Mouse (Mus musculus) forebrain, postnatal 0 days (tissue): ENCODE measurements around the gene Tuba1a. TPM values are rescaled to one million over a fixed set of nuclear protein-coding genes. Genes with fewer than 3 reads are reported as not detected.

ENCODE experiments used
- ATAC-seq: fragments of 200-750 bp; cut with Nextera tagmentation; 2 replicates; pipeline ENCODE4 v1.8.0; 2017; ENCODE audit warnings: mild to moderate bottlenecking, moderate library complexity
- DNase-seq: peaks from one replicate; pipeline ENCODE4 v3.0.0-alpha.2; 2015
- H3K27ac ChIP-seq: fragments of 300-500 bp; sonication (generic); 2 replicates; pipeline ENCODE4 v1.5.1; 2014; ENCODE audit warnings: low read depth, mild to moderate bottlenecking, antibody characterized with exemption, low read length, moderate library complexity, mixed read lengths
- H3K27me3 ChIP-seq: fragments of 300-500 bp; sonication (generic); 2 replicates; pipeline ENCODE4 v1.6.1; 2014; ENCODE audit warnings: mild to moderate bottlenecking, low read length, mixed read lengths; ENCODE audit not compliant: insufficient read depth
- H3K36me3 ChIP-seq: fragments of 300-500 bp; sonication (generic); 2 replicates; pipeline ENCODE4 v1.6.1; 2014; ENCODE audit warnings: mild to moderate bottlenecking, moderate library complexity; ENCODE audit not compliant: insufficient read depth
- H3K4me1 ChIP-seq: fragments of 300-500 bp; sonication (generic); 2 replicates; pipeline ENCODE4 v1.6.1; 2014; ENCODE audit warnings: antibody characterized with exemption; ENCODE audit not compliant: insufficient read depth
- H3K4me2 ChIP-seq: fragments of 300-500 bp; sonication (generic); 2 replicates; pipeline ENCODE4 v1.6.1; 2014; ENCODE audit warnings: low read depth, mild to moderate bottlenecking, moderate library complexity
- H3K4me3 ChIP-seq: fragments of 300-500 bp; sonication (generic); 2 replicates; pipeline ENCODE4 v1.5.1; 2014; ENCODE audit warnings: low read depth, low read length, mixed read lengths
- H3K9ac ChIP-seq: fragments of 300-500 bp; sonication (generic); 2 replicates; pipeline ENCODE4 v1.6.1; 2014; ENCODE audit warnings: mild to moderate bottlenecking
- H3K9me3 ChIP-seq: fragments of 300-500 bp; sonication (generic); 2 replicates; pipeline ENCODE4 v1.6.1; 2016; ENCODE audit warnings: low read length
- CTCF ChIP-seq: sonication (generic); IDR thresholded peaks from 2 replicates; pipeline ENCODE4 v1.5.1; 2016; ENCODE audit warnings: antibody characterized with exemption, control low read depth, low read depth
- WGBS: fragments of 180-500 bp; shearing (Covaris S2); extraction: QIAGEN DNeasy Blood & Tissue Kit; methylation state at CpG from one replicate; pipeline ENCODE4 v1.1.7; 2014; 5-methylcytosine and 5-hydroxymethylcytosine counted together
- polyA plus RNA-seq: library from polyadenylated mRNA; unstranded; fragments of >200 nt; fragmentation: Nextera tagmentation; extraction: Ambion mirVana; gene quantifications from 2 replicates; pipeline ENCODE4 v1.2.1, GENCODE M21; 2015
- total RNA-seq: library from RNA; depleted of rRNA; stranded (reverse); fragments of >200 nt; gene quantifications from 2 replicates; pipeline ENCODE4 v1.2.3, GENCODE M21; 2014

The Tuba1a gene
- total and polyA plus RNA-seq, 2 experiments from 2014 or later, result 18,258 to 18,820 TPM

DNA sequence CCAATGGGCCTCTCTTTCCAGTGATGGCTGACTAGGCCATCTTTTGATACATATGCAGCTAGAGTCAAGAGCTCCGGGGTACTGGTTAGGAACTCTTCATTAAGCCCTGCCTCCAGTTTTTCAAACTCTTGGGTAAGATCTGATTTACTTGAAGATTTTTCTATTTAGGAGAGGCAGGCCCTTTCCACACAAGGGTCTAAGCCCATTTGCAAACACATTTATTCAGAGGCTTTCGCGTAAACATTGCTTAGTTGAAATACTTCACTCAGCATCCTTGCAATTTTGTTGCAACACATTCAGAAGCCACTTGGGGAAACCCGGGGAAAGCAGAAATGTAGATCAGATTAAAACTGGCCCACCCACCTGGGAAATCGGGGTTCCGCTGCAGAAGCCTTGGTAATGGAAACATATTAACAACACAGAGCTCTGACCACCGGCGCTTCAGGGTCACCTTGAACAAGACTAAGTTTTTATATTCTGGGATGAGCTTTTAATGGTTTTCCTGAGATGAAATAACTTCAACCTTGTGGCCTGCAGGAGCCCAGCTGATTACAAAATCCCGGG is 41.5 kb upstream of the Tuba1a start:
- H3K4me3 ChIP-seq, result no peak overlapping the region
- H3K36me3 ChIP-seq, result no peaks in the 10 kb centered on the region

DNA sequence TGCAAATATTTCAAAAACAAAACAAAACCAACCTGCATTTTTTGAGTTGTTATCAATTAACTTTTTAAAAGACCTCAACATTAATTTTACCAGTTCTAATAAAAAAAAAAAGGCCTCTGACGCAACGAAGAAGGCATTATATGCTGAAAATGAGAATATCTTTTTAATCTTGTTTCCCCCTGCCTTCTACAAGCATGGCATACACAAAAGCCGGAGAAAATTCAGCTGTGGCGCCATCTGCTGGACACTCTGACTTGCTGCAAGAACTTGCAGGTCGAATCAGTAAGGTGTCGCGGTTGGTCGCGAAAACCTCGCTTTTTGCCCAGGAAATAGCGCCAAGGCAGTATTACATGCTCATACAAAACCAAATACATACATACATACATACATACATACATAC is 40.4 kb upstream of the Tuba1a start:
- WGBS, result 1% methylated on average over 11 of the region's 11 CpGs

More for the DNA sequence above, 41.5 kb upstream of the Tuba1a start:
- ATAC-seq, result no peak
- H3K9me3 ChIP-seq, result no peaks in the 10 kb centered on the region
- H3K27me3 ChIP-seq, result no peaks in the 10 kb centered on the region
- 81% methylated on average over 9 of the region's 9 CpGs for WGBS
- H3K9ac ChIP-seq, result no peak overlapping the region
- peaks cover 24% of the 10 kb centered on the region for H3K4me1 ChIP-seq
- no peak for TF ChIP-seq CTCF
- no peak overlapping the region for H3K4me2 ChIP-seq
- DNase-seq, result no peak
- H3K27ac ChIP-seq, result no peak overlapping the region

DNA sequence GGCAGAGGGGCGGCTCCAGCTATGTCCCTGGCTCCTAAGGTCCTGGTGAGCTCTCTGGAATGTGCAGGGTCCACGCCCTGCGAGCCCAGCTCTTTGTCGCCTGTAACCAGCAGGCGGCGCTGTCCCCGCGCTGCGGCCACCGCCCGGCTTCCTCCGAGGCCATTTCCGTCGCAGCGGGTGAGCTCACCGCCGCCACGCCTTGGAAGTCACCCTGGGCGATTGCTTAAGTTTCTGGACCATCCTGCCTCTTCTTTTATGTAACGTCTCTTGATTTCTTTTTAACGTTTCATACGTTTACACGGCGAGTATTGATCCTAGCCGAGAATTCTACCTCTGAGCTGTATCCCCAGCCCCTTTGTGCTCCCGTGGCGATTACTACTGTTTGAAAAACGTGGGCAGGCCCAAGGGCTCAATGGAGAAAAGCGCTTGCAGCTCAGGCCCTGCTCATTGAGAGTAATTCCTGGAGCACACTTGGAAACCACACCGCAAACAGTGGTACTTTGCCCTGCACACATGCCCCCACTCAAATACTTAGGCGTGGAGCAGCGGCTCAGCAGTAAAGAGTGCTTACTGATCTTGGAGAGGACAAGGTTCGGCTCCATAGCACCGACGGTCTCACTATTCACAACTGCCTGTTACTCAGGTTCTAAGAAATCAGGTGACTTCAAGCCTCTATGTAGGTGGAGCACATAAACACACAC is 39.7 kb upstream of the Tuba1a start:
- H3K9me3 ChIP-seq, result no peaks in the 10 kb centered on the region
- ATAC-seq, result peak; percentile 84
- H3K27ac ChIP-seq, result peak overlapping the region; percentile 98
- H3K9ac ChIP-seq, result peak overlapping the region; percentile 75
- H3K36me3 ChIP-seq, result no peaks in the 10 kb centered on the region
- TF ChIP-seq CTCF, result peak; percentile 98
- H3K4me3 ChIP-seq, result peak overlapping the region; percentile 39
- DNase-seq, result peak; percentile 95
- H3K4me1 ChIP-seq, result peaks cover 35% of the 10 kb centered on the region
- WGBS, result 1% methylated on average over 35 of the region's 35 CpGs
- H3K27me3 ChIP-seq, result no peaks in the 10 kb centered on the region
- H3K4me2 ChIP-seq, result peak overlapping the region; percentile 87

More for the DNA sequence above, 40.4 kb upstream of the Tuba1a start:
- no peaks in the 10 kb centered on the region for H3K9me3 ChIP-seq
- peak; percentile 96 for DNase-seq
- H3K27ac ChIP-seq, result peak overlapping the region; percentile 98
- H3K36me3 ChIP-seq, result no peaks in the 10 kb centered on the region
- peak; percentile 14; the same call in 1 of the 2 replicates for ATAC-seq
- H3K9ac ChIP-seq, result peak overlapping the region; percentile 75
- no peaks in the 10 kb centered on the region for H3K27me3 ChIP-seq
- peak overlapping the region; percentile 39; the same call in 1 of the 2 replicates for H3K4me3 ChIP-seq
- peak; percentile 98 for TF ChIP-seq CTCF
- H3K4me2 ChIP-seq, result peak overlapping the region; percentile 87
- peaks cover 29% of the 10 kb centered on the region for H3K4me1 ChIP-seq

DNA sequence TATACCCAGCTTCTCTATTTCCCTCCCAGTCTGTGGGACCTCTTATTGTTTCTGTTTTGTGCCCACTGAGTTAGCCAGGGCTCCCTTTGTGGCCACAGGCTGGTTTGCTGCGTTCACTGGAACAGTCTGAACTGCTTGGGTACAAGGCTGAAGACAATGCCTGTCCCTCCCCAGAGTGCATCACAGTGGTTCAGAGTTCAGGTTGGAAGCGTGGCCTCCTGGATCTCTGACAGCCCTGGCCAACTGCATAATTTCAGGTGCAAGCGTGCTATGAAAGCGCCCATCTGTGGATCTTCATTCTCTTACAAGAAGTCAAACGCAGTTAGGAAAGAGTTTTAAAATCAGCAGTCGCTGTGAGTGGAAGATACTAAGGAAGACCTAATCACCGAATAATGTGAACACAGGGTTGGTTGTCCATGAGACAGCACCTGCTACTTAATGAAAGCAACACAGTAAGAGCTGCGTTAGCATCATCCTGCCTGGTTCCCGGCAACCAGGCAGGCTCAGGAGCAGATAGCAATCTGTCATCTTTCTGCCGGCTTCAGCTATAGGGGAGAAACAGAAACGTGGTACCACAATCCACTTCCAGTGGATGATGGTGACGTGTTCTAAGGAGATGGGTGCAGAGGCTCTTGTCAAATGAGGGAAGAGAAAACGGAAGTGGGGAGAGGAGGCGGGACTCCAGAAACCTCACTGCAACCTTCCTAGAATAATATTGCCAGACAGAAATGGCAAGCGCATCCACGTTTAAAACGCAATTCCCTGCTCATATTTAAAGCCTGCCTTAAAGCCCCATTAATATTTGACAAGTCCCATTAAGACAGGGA is 38.8 kb upstream of the Tuba1a start:
- Histone ChIP-seq H3K4me2 (peak overlapping the region; percentile 87), H3K9me3 (no peaks in the 10 kb centered on the region), H3K9ac (peak overlapping the region; percentile 75), H3K27ac (peak overlapping the region; percentile 98), H3K4me1 (peaks cover 45% of the 10 kb centered on the region), H3K36me3 (no peaks in the 10 kb centered on the region), H3K4me3 (peak overlapping the region; percentile 39), H3K27me3 (no peaks in the 10 kb centered on the region)
- 14% methylated on average over 17 of the region's 17 CpGs for WGBS
- no peak for TF ChIP-seq CTCF
- ATAC-seq, result peak; percentile 94
- DNase-seq, result peak; percentile 94

DNA sequence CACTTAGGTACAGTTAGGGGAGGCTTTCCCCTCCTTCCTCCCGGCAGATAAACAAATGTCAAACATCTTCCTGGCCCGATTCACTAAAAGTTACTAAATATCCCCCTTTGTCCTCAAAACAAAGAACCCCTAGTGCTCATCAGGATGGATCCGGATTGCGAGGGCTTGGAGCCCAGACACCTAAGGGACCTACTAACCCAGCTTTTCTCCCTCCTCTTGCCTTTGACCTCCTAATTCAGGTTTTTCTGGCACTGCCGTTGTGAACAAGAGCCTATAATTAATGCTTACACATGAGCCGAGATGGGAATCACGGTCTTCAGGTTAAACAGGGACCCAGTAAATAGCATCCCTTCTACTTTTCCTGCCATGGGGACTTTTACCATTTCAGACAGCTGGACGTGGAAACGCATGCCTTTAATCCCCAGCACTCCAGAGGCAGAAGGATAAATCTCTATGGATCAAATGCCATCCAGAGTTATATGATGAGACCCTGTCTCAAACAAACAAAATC is 38.1 kb upstream of the Tuba1a start:
- ATAC-seq (no peak), DNase-seq (no peak)
- no peak for TF ChIP-seq CTCF
- peak overlapping the region; percentile 87 for H3K4me2 ChIP-seq
- 5% methylated on average over 9 of the region's 9 CpGs for WGBS
- H3K4me1 ChIP-seq, result peaks cover 46% of the 10 kb centered on the region
- H3K36me3 ChIP-seq, result no peaks in the 10 kb centered on the region
- no peaks in the 10 kb centered on the region for H3K27me3 ChIP-seq
- peak overlapping the region; percentile 75 for H3K9ac ChIP-seq
- H3K27ac ChIP-seq, result peak overlapping the region; percentile 98
- H3K4me3 ChIP-seq, result peak overlapping the region; percentile 16
- H3K9me3 ChIP-seq, result no peaks in the 10 kb centered on the region

DNA sequence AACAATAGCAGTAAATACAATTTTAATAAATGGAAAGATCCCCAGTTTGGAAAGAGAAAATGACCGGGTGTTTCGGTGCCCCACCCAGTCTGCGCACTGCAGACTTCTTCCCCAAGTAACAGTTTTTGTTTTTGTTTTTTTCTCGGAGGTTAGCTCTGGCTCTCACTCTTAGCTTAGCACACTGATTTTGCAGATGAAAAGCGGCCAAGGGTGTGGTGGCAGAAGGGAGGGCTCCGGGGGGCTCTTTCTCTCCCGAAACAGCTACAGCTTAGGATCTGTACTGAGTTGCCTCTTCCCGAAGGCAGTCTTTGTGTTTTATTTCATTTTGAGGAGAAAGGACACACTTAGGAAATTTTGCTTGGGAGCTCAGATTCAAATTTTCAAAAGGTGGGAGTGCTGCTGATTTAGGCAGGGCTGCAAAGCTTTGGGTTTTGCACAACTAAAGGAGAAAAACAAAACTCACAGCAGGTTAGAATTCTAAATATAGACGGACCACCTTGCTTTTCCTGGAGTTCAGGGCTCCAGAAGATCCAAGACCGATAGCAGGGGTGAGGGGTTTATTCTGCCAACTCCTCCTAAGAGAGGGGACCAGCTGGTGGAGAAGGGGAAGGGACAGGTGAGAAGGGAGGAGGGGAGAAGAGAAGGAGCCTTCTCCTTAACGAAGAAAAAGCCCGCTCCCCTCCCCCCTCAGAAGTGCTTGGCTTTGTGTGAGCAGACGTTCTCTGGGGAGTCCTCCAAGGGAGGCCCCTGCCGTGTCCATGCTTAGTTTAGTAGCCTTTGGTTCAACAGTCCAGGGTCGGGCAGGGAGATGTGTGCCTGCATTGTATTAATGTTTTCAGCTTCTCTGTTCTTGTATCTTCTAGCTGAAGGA is 37.4 kb upstream of the Tuba1a start:
- peaks cover 49% of the 10 kb centered on the region for H3K4me1 ChIP-seq
- H3K4me3 ChIP-seq, result peak overlapping the region; percentile 16
- H3K36me3 ChIP-seq, result no peaks in the 10 kb centered on the region
- H3K4me2 ChIP-seq, result peak overlapping the region; percentile 87
- ATAC-seq, result no peak
- peak; percentile 71 for DNase-seq
- no peak for TF ChIP-seq CTCF
- H3K27ac ChIP-seq, result peak overlapping the region; percentile 98
- peak overlapping the region; percentile 75 for H3K9ac ChIP-seq
- WGBS, result 5% methylated on average over 15 of the region's 15 CpGs
- H3K27me3 ChIP-seq, result no peaks in the 10 kb centered on the region
- H3K9me3 ChIP-seq, result no peaks in the 10 kb centered on the region
